Mouse (Mus musculus) kidney, adult 9 months (tissue): Measurements from ENCODE around the gene 1700012B07Rik.
A peak's percentile ranks its signal among the peaks of the same experiment; 100 is the strongest.

ENCODE experiments used
- DNase-seq: peaks from one replicate; pipeline ENCODE4 v3.0.0; 2022

Gene 1700012B07Rik

DNA sequence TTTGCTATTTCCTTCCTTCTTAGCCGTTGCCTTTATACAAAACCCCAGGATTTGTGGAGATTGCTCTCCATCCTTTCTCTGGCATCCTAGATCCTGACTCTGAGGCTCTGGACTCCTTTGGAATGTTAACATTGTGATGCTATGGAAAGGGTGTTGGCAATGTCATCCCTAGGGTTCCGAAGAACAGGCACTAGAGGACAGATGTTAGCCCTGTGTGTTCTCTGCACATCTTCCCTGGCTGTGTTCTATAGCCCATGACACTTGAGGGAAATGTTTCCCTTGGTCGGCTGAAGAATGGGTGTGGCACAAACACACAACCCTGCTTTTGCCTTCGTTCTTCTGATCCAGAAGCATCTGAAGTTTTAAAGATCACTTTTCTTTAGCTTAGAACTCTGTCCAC, at the start of gene 1700012B07Rik:
Gene 1700012B07Rik, minus strand, starts transcription at position 101 of the 400 bp plus-strand sequence.
- no peak for DNase-seq

DNA sequence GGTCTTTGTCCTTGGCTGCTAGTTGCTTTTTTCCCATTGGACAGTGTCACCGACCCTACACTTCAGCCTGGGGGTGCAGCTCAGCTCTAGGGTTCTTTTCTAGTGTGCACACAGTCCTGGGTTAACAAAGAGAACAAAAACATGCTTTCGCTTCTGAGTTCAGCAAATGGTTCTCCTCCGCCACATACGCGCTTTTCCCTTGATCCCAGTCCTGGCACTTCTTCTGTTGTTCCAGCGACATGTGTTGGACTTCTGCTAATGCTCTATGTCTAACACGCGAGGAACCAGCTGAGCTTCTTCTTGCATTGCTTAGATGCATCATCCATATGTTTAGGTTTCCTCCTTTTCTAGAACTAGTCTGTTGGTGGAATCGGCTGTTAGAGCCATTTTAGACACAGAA, 48.9 kb upstream of the 1700012B07Rik start:
- no peak for DNase-seq

DNA sequence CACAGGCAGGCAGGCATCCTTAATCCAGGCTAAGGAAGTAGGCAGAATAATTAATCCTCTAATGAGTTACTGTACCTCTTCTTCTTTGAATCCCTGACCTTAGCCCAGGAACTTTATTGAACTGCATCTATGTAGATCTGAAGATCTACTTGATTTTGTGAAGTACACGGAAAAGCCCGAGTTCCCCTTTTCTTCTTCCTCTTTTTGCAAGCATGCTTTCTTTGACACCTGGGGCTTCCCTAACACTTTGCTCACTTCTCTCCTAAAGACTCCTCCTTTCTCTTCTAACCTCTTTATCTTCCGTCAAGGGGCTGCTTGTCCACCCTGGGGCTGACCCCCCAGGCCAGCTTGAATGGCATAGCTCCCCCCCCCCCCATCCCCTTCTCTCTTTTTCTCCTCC, 48.0 kb upstream of the 1700012B07Rik start:
- no peak for DNase-seq

DNA sequence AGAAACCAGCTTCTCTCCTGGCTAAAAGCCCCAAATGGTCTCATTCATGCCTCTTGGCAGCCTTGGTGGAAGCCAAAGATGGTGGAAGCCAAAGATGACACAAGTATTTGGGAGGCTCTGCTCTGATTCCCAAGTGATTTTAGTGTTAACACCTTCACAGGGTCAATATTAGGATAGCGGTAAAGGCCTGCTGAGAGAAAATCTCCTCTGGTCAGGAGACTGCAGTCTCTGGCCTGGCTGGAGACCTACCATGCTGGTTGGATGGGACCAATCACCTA, 47.6 kb upstream of the 1700012B07Rik start:
- no peak for DNase-seq

DNA sequence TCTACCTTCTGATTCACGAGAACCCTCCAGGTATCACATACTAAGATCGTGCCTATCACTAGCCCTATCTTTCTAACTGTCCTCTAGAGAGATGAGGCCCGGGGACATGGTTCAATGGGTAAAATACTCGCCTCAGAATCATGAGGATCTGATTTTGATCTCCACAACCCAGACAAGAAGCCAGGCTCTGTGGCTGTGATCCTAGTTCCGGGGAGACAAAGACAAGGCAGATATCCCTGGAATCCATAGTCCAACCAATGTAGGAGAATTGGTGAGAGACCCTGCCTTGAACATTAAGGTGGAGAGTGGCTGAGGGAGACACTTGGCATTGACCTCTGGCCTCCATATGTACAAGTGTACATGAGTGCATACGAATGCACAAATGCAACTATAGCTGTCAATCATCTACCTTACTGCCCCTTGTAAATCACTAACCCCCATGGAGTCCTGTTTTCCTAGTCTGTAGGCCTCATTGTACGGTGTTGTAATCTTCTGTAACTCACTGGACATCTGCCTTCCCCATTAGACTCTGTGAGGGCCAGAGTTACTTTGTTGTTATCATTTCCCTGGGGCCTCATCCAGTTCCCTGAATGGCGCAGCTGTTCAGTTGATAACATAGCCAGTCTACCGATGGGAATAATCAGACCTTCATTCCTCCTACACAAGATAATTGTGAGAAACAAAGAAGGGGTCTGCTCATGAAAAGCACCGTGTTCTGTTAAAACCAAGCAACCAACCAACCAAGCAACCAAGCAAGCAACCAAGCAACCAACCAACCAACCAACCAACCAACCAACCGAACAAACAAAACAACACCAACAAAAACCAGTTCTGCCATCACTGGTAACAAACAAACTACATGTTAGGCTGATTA, 47.0 kb upstream of the 1700012B07Rik start:
- no peak for DNase-seq

DNA sequence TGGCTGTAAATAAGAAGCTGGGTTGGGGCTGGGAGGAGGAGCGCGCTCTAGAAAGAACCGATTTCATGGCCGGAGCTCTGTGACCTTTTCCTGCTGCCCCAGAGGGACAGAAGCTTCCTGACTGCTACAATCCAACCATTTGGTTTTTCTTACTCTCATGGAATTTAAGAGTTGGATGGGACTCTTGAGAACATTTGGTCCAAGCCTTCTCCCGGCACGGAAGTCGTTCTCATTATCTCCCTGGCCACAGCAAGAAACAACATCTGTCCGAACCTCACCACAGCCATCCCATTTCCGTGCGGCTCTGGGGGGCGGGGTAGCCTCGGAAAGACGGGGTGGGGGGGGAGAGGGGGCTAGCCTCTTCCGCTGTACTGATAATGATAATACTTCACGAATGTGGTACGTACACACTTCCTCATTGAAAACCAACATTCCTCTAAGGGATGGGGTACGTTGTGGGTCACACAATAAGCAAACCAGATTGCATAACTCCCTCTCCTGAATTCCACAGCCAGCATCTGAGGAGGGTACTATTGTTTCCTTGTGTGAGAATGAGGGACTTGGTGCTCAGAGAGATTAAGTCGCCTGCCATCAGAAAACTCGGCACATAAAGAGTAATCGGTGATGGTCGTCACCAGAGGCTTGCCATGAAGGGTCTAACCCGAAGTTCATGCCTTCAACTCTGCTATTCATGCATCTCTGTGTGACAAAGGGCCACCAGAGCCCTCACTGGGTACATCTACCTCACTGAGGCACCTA, 46.2 kb upstream of the 1700012B07Rik start:
- peak; percentile 40 for DNase-seq

DNA sequence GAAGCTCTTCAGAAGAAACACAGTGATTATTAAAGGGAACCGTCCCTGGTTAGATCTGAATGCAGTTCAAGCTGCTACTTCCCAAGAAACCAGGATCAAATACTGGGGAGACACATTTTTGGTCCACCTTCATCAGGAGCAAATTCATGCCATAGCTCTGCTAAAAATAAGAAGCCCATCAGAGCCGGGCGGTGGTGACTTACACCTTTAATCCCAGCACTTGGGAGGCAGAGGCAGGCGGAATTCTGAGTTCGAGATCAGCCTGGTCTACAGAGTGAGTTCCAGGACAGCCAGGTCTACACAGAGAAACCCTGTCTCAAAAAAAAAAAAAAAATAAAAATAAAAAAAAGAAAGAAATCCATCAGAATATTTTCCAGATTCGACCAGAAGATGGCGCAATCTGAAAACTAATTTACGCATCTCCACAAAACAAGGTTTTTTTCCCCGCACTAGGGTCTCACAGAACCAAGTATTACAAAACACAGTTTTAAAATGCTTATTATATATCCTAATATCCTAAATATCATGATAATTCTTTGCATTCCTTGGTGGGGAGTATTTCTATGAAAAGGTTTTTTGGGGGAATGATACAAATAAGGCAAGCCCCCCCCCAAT, 45.4 kb upstream of the 1700012B07Rik start:
- DNase-seq = peak; percentile 30

DNA sequence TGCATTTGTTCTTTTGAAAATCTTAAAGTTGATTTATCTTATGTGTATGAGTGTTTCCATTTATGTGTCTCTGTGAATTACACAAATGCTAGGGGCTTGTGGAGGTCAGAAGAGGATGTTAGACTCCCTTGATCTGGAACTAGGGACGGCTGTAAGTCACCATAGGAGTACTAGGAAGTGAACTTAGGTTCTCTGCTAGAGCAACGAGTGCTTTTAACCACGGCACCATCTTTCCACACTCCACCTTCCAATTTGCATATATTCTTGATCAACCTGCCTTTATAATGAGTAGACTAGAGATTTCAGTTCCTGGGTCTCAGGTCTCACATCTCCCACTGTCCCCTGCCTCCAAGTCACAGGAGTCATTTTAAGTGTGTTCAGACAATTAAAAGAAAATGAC, 44.8 kb upstream of the 1700012B07Rik start:
- DNase-seq = no peak

DNA sequence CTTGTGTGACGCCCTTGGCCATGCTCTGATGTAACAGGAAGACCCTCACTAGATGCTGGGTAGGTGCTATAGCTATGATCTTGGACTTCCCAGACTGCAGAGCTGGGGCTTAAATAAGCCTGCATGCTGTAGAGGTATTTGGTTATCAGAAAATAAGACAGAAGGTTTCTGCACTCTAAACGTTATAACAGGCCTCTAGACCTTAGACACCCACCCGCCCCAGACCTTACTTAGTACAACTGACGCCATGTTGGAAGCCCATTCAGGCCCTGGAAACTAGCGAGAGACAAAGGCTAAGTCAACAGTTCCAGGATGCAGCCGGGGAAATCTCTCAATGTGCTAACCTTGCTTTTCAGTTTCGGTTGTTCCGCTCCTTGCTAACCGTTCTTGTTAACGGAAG, 44.2 kb upstream of the 1700012B07Rik start:
- no peak for DNase-seq

DNA sequence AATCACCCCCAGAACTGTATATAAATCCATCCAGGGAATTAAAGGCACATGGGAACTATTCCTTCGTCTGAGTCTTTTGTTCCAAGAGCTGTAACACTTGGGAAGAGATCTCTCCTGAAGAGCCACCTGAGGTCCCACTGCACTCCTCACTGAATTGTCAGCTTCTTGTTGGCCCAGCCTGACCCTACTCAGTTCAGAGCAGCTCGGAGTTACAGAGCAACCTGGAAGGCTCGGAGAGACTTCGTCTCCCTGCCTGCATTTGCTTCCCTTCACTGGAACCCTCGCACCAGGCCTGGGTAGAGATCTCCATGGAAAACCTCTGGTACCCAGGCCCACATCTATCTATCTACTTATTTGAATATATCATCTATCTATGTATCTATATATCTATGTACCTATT, 40.0 kb upstream of the 1700012B07Rik start:
- no peak for DNase-seq

DNA sequence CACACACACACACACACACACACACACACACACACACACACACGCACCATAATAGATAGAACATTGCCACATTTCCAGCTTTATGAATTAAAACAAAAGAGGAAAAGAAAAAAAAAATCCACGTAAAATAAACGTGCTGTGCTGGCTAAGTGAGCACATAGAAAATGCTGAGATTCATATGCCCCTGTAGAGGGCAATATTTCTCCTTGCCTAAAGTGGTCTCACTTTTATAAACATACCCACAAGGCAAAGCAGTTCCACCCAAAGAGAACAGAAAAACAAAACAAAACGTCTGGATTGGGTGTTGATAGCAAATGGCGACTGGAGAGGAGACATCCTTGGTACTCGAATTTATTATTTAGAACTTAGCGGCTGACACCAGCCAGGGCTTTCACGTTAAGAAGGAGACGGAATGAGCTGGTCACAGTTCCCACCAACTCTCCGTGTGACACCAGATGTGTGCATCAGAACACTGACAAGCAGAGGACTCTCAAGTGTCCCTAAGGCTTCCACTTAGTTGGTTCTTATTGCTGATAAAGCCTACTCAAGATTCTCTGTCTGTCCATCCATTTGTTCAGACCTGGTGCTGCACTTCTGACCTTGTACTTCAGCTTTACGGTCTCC, 38.8 kb upstream of the 1700012B07Rik start:
- no peak for DNase-seq

DNA sequence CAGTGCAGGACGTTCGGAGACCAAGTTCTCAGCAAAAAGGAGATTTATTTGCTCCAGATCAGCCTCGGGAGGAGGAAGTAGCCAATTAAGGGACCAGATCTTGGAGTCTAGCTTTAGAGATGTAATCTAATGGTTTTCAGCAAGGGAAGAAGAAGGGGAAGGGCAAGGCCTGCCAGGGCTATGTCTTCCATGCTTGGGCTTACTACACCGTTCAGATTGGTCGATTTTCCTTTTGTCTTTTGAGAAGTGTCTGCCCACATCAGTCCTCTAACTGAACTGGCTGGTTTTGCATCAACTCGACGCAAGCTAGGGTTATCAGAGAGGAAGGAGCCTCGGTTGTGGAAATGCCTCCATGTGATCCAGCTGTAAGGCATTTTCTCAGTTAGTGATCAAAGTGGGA, 37.7 kb upstream of the 1700012B07Rik start:
- DNase-seq = no peak

DNA sequence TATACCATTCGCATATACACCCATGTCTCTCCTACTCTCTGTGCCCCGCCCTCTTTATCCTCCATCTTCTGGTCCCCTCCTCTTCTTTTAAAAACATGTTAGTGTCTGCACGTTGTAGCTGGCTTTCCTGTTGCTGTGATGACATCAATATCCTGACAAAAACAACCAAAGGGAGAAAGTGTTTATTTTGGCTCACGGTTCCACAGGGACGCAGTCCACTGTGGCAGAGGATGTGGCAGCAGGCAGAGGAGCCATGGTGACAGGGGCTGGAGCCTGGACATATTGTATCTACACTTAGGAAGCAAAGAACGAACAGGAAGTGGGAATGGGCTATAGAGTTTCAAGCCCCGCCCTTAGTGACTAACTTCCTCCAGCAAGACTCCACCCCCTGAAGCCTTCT, 36.1 kb upstream of the 1700012B07Rik start:
- no peak for DNase-seq

DNA sequence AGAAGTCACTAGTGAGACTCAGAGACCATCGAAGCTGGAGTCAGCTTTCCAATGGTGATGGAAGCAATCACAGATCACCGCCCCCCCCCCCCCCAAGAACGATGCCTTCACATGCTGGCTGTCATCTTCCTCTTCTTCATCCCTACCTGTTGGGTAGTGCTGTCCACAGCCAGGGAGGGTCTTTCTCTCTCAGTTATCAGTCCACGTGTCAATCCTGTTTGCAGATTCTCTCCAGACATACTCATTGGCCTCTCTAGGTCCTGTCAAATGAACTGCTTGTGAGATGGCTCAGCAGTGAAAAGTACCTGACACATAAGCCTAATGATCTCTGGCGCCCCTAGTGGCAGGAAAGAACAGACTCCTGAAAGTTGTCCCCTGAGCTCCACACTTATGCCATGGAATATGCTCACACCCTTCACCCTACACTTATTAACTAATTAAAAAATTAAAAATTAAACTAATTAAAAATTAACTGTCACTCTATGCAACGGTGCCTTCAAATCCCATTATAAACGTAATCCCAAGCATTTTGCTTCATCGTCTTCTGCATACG, 35.4 kb upstream of the 1700012B07Rik start:
- DNase-seq = peak; percentile 63

DNA sequence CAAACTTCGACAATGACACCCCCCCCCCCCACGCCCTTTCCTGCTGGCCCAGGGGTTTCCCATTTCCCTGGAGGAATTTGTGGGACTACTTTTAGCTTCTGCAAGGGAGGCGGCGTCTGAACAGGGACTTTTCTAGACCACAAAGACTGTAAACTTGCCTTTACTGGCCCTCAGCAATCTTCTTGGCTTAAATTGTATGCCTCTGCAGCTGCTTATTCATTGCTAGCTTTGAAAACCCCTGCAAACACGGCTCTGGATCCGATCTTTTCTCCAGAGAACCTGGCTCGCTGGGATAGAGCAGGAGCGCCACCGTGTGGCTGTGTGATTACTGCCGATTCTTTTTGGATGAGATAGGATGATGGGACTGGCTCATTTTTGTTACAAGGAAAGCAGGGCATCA, 32.7 kb upstream of the 1700012B07Rik start:
- DNase-seq = peak; percentile 88

DNA sequence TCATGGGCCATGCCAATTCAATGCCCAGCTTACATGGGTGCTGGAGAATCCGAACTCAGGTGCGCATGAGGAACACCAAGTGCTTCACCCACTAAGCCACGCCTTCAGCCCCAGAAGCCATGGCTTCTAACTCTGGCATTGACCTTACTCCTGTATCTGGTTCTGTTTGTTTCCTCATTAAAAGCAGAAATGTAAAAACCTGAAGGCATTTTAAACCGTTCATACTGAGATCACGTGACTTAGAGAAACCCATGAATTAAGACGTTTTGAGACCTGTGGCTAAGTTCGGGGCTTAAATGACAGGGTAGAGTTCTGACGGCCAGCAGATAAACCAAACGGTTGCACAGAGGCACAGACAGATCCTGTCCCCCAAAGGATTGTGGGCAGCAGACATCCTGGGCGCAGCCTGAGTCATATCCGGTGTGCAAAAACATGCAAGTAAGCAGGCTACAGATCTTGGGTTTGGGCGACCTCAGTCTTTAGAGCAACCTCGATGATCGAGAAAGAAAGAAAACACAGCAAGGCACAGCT, 32.2 kb upstream of the 1700012B07Rik start:
- DNase-seq = peak; percentile 33

DNA sequence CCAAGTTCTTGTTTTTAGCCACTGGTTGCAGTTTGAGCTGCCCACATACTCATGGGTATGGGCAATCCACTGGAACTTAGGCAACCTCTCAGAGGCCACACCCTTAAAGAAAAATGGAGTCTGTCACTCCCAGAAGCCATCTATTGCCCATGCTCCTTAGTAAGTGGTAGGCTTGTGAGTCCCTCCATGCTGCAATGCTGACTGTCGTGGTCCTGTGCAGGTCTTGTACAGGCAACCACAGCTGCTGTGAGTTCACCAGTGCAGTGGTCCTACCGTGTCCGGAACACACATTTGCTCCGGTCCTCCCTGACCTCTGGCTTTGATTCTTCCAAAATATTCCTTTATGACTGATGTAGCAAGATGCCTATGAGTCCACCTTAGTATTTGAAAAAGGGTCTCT, 31.6 kb upstream of the 1700012B07Rik start:
- no peak for DNase-seq

DNA sequence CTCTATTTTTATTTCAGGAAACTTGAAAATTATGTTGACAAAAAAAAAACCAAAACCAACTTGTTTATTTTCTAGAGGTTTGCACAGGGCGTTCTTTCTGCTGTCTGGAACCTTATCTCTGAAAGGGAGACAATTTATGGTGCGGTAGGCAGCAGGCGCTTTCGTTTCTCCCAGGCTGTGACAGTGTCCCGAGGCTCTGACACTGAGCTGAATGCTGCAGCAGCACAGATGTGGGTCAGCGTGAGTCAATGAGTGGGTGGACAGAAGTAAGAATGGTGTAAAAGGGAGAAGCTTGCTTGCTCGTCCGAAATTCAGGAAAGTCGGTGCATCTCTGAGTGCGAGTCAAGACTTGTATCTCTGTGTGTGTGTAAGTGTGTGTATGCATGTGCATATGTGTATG, 29.2 kb upstream of the 1700012B07Rik start:
- DNase-seq = peak; percentile 18

DNA sequence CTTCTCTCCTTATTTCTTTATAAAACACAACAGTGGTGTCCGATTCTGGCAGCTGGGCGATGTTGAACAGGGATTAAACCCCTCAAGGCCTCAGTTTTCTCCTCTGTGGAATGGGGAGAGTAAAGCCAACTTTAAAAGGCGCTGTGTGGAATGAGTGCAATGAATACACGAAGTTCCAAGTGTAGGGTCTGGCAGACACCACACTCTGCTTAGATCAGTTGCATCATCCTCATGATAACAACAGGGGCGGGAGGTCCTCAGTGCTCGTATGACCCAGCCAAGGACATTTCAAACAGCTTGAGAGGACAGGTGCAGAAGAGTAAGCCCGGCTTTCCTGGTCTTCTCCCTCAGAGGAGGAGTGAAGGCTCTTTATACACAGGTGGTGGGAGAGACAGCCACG, 26.2 kb upstream of the 1700012B07Rik start:
- DNase-seq = no peak

DNA sequence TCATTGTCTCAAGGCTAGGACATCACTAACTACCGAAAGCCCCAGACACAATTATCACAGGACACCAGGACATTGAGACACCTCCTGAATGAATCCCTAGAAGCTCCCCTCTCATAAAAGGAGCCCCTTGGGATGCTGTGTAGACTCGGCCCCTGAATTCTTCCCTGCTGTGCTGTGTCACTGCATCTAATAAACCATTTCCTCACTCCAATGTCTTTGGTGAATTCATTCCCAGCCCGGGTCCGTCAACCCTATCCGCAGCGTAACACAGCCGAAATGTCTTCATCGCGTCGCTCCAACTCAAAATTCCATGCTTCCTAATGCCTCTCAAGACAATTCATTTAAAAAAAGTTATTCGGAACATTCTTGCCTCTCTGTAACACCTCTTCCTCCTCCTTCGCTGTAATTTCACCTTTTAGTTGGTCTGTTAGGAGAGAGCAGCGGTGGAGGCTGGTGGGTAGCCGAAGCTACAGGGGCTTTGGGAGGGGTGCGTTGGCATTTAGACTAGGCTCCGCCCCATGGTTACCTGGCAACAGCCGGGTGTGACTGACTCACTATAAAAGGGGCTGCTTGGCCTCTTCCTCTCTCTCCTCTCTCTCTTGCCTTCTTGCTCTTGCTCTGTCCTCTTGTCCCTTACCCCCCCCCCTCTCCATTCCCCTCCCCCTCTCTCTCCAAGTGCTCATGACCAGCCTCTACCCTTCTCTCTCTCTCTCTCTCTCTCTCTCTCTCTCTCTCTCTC, 25.6 kb upstream of the 1700012B07Rik start:
- no peak for DNase-seq

DNA sequence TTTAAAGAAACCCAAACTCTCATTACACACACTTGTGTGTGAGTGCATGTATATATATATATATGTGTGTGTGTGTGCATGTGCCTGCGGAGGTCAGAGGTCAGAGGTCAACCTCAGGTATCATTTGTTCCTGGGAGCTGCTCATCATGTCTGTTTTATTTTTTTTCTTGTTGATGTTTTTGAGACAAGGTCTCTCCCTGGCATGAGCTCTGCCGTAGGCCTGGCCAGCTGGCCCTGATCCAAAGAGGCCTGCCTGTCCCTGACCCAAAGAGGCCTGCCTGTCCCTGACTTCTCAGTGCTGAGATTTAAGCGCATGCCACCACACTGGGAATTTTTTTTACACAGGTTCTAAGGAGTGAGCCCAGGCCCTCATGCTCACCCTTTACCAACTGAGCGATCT, 24.1 kb upstream of the 1700012B07Rik start:
- peak; percentile 25 for DNase-seq

DNA sequence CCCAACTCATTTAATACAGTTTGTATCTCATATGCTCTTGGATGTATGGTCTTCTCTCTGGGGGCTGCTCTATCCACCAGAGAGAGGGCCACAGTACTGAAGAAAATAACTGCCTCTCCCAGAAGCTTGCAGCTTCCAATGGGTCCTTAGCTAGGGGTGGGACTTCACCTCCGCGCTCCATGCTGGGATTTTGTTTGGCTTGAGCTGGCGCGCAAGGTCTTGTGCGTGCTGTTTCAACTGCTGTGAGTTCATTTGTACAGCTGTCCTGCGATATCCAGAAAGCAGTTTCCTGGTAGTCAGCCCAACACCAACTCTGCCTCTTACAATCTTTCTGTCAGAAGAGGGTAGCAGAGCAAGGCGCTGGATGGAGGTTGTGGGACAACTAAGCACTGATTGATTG, 18.5 kb upstream of the 1700012B07Rik start:
- no peak for DNase-seq
